Mouse (Mus musculus) thymus, adult 2 months (tissue): ENCODE data around the gene Btk. TPM values are rescaled to one million over a fixed set of nuclear protein-coding genes. Genes with fewer than 3 reads are reported as not detected.

Experiments
- DNase-seq: peaks from one replicate; pipeline ENCODE4 v3.0.0; 2021
- H3K27ac ChIP-seq: fragments of 200-500 bp; 2 replicates; pipeline ENCODE4 v1.5.1; 2012; ENCODE audit warnings: low read length, control low read depth; ENCODE audit not compliant: control insufficient read depth, insufficient read depth
- H3K27me3 ChIP-seq: fragments of 200-500 bp; 2 replicates; pipeline ENCODE4 v1.6.1; 2012; ENCODE audit warnings: mild to moderate bottlenecking, low read length, moderate library complexity, mixed read lengths; ENCODE audit not compliant: control insufficient read depth, insufficient read depth
- H3K36me3 ChIP-seq: fragments of 200-500 bp; 2 replicates; pipeline ENCODE4 v1.6.1; 2012; ENCODE audit warnings: mild to moderate bottlenecking, low read length, moderate library complexity; ENCODE audit not compliant: control insufficient read depth, insufficient read depth
- H3K4me1 ChIP-seq: fragments of 200-500 bp; replicated peaks from 2 replicates; pipeline ENCODE4 v1.6.1; 2012; ENCODE audit warnings: low read length; ENCODE audit not compliant: control insufficient read depth, insufficient read depth
- H3K4me3 ChIP-seq: fragments of 200-500 bp; 2 replicates; pipeline ENCODE4 v1.5.1; 2012; ENCODE audit warnings: mild to moderate bottlenecking, low read length, control low read depth, moderate library complexity; ENCODE audit not compliant: control insufficient read depth, insufficient read depth
- CTCF ChIP-seq: fragments of 200-500 bp; IDR thresholded peaks from 2 replicates; pipeline ENCODE4 v1.5.1; 2012; ENCODE audit warnings: mild to moderate bottlenecking, control low read depth, low read length, moderate library complexity, borderline replicate concordance; ENCODE audit not compliant: control insufficient read depth, poor library complexity, insufficient read depth; ENCODE audit errors: extremely low read depth
- POLR2A ChIP-seq: fragments of 200-500 bp; IDR thresholded peaks from 2 replicates; pipeline ENCODE4 v1.6.1; 2012; ENCODE audit warnings: mild to moderate bottlenecking, low read length, control low read depth, moderate library complexity; ENCODE audit not compliant: control insufficient read depth, poor library complexity, insufficient read depth; ENCODE audit errors: extremely low read depth
- whole genome bisulfite sequencing: fragments of 180-500 bp; shearing (Covaris S2); methylation state at CpG from one replicate; pipeline ENCODE4 v1.1.7; 2018; 5-methylcytosine and 5-hydroxymethylcytosine counted together
- polyA plus RNA-seq: library from polyadenylated mRNA; depleted of rRNA; stranded (reverse); fragments of >200 nt; gene quantifications from 2 replicates; pipeline ENCODE4 v1.2.3, GENCODE M21; 2012; rRNA removed

Btk gene
- 1.4 and 1.5 TPM in 2 replicates for polyA plus RNA-seq

GRCm38 (mm10) chrX:134582888-134583669, at the start of gene Btk:
Btk (minus strand) TSS chrX:134583570.
- Histone ChIP-seq H3K27me3 (no peaks in the 10 kb centered on the region), H3K4me3 (no peak within 1 kb of the TSS)
- no peak for DNase-seq

GRCm38 (mm10) chrX:134632710-134633109, 49.3 kb upstream of the Btk start:
- Histone ChIP-seq H3K27me3 (no peaks in the 10 kb centered on the region), H3K27ac (no peak overlapping the region), H3K4me3 (no peak overlapping the region), H3K4me1 (no peaks in the 10 kb centered on the region), H3K36me3 (no peaks in the 10 kb centered on the region)
- 75% methylated on average over 5 of the region's 5 CpGs for WGBS
- DNase-seq: no peak
- TF ChIP-seq CTCF: no peak
- no peak for TF ChIP-seq POLR2A

More at GRCm38 (mm10) chrX:134582888-134583669, at the start of gene Btk:
- no peak for TF ChIP-seq CTCF
- WGBS: 42% methylated on average over 11 of the region's 11 CpGs
- no peak within 1 kb of the TSS for H3K27ac ChIP-seq
- peaks cover 4% of the 10 kb centered on the region; the same call in 1 of the 2 replicates for H3K4me1 ChIP-seq
- H3K36me3 ChIP-seq: no peaks in the 10 kb centered on the region

- Histone ChIP-seq H3K4me3 (no peak overlapping the region), H3K4me1 (no peaks in the 10 kb centered on the region), H3K36me3 (no peaks in the 10 kb centered on the region), H3K27me3 (no peaks in the 10 kb centered on the region), H3K27ac (no peak overlapping the region)
- WGBS: 80% methylated on average over 2 of the region's 2 CpGs
- no peak for DNase-seq
- TF ChIP-seq POLR2A (no peak), CTCF (no peak)
These were observed 44.8 kb upstream of the Btk start for GRCm38 (mm10) chrX:134628200-134628599.

GRCm38 (mm10) chrX:134623350-134623749, 40.0 kb upstream of the Btk start:
- Histone ChIP-seq H3K4me1 (no peaks in the 10 kb centered on the region), H3K27me3 (no peaks in the 10 kb centered on the region), H3K36me3 (no peaks in the 10 kb centered on the region), H3K4me3 (no peak overlapping the region), H3K27ac (no peak overlapping the region)
- no peak for DNase-seq
- no peak for TF ChIP-seq POLR2A
- 94% methylated on average over 4 of the region's 4 CpGs for WGBS

GRCm38 (mm10) chrX:134621685-134622084, 38.3 kb upstream of the Btk start:
- no peaks in the 10 kb centered on the region for H3K27me3 ChIP-seq
- H3K4me3 ChIP-seq: no peak overlapping the region
- no peaks in the 10 kb centered on the region for H3K4me1 ChIP-seq
- no peak for DNase-seq
- H3K27ac ChIP-seq: no peak overlapping the region
- no peak for TF ChIP-seq CTCF
- TF ChIP-seq POLR2A: no peak
- WGBS: 91% methylated on average over 3 of the region's 3 CpGs
- no peaks in the 10 kb centered on the region for H3K36me3 ChIP-seq

- no peak for TF ChIP-seq CTCF
- TF ChIP-seq POLR2A: no peak
- no peak for DNase-seq
- H3K27ac ChIP-seq: no peak overlapping the region
- WGBS: 89% methylated on average over 8 of the region's 8 CpGs
- H3K27me3 ChIP-seq: no peaks in the 10 kb centered on the region
- H3K4me3 ChIP-seq: no peak overlapping the region
- H3K36me3 ChIP-seq: no peaks in the 10 kb centered on the region
- no peaks in the 10 kb centered on the region for H3K4me1 ChIP-seq
These were observed 37.0 kb upstream of the Btk start for GRCm38 (mm10) chrX:134620254-134620865.
